Mouse (Mus musculus) lung, adult 2 months (tissue): ENCODE data around the gene Rps17.

Experiments
- CTCF ChIP-seq: fragments of 200-500 bp; IDR thresholded peaks from 2 replicates; pipeline ENCODE4 v1.5.1; 2011; ENCODE audit warnings: mild to moderate bottlenecking, low read length, control low read depth; ENCODE audit not compliant: insufficient read depth
- POLR2A ChIP-seq: fragments of 200-500 bp; IDR thresholded peaks from 2 replicates; pipeline ENCODE4 v1.6.1; 2011; ENCODE audit warnings: low read depth, mild to moderate bottlenecking, control low read depth, low read length, borderline replicate concordance; ENCODE audit errors: extremely low read depth

GRCm38 (mm10) chr7:81343316-81343715, 1.7 kb downstream of the Rps17 start:
- TF ChIP-seq CTCF (no peak), POLR2A (no peak)
